In genomic region chr13:63814746-63815681, GRCm38 (mm10) we compare ENCODE assay signal across 7 mouse cellular contexts. TPM values are rescaled to one million over a fixed set of nuclear protein-coding genes. Genes with fewer than 3 reads are reported as not detected.
DNase-seq lines count a peak whose midpoint lies in the region; ATAC-seq lines count a peak whose summit lies in the region.

Gene Ercc6l2 (plus strand): TSS chr13:63815240.

- under 1% methylated on average over 87 of the region's 87 CpGs for WGBS in intestine, embryonic 15.5 days
- WGBS in midbrain, embryonic 10.5 days = under 1% methylated on average over 87 of the region's 87 CpGs

- ATAC-seq in intestine, embryonic 15.5 days = peak; percentile 100

- H3K36me3 ChIP-seq in intestine, embryonic 15.5 days = no peaks in the 10 kb centered on the region
- no peaks in the 10 kb centered on the region for H3K36me3 ChIP-seq in midbrain, embryonic 10.5 days

- H3K4me1 ChIP-seq in intestine, embryonic 15.5 days (replicated peaks) = no peaks in the 10 kb centered on the region
- H3K4me1 ChIP-seq in midbrain, embryonic 10.5 days = peaks cover 39% of the 10 kb centered on the region

- peak; percentile 99 for DNase-seq in adrenal gland, adult 2 months
- peak; percentile 99 for DNase-seq in embryo, embryonic 11.5 days (ENCODE audit: low read depth, low spot score)
- peak; percentile 97 for DNase-seq in gastrocnemius, postnatal 36 days
- DNase-seq in left cerebral cortex, postnatal 25 days (ENCODE audit: low spot score in 2 of 2) = peak; percentile 99
- peak; percentile 99 for DNase-seq in midbrain, embryonic 10.5 days (ENCODE audit: low spot score)
- DNase-seq in right cerebral cortex, postnatal 4 days = peak; percentile 96

- no peaks in the 10 kb centered on the region for H3K9me3 ChIP-seq in intestine, embryonic 15.5 days
- H3K9me3 ChIP-seq in midbrain, embryonic 10.5 days (replicated peaks) = no peaks in the 10 kb centered on the region

- peak within 1 kb of the TSS; percentile 67 for H3K4me2 ChIP-seq in intestine, embryonic 15.5 days (replicated peaks)

- peak within 1 kb of the TSS; percentile 63 for H3K4me3 ChIP-seq in intestine, embryonic 15.5 days (replicated peaks)
- H3K4me3 ChIP-seq in midbrain, embryonic 10.5 days = peak within 1 kb of the TSS; percentile 71

- intact Hi-C loops in gastrocnemius, postnatal 36 days (cut with DNase I) = loop anchor here (10.0 kb wide), 1 partner anchor 250 kb away; no protein-coding TSS in a partner anchor
- intact Hi-C loops in left cerebral cortex, postnatal 25 days (cut with DNase I) = loop anchor here (1.0 kb wide), 1 partner anchor 247 kb away; no protein-coding TSS in a partner anchor

- H3K27ac ChIP-seq in intestine, embryonic 15.5 days = peak within 1 kb of the TSS; percentile 86
- peak within 1 kb of the TSS; percentile 98 for H3K27ac ChIP-seq in midbrain, embryonic 10.5 days (replicated peaks)

- H3K9ac ChIP-seq in intestine, embryonic 15.5 days = peak within 1 kb of the TSS; percentile 75

- no peaks in the 10 kb centered on the region for H3K27me3 ChIP-seq in intestine, embryonic 15.5 days (replicated peaks)
- no peaks in the 10 kb centered on the region for H3K27me3 ChIP-seq in midbrain, embryonic 10.5 days (ENCODE audit: low read depth, poor library complexity, severe bottlenecking)

RNA-seq across cellular contexts. Expression of gene Ercc6l2, which starts in this region (rescaled TPM):
- total RNA-seq in adrenal gland, adult 2 months (2021) = 10 to 100 TPM; 25.5 to 30.0 TPM
- 12.9 TPM in 2 replicates for polyA plus RNA-seq in adrenal gland, adult 2 months (2012; rRNA removed)
- total RNA-seq in gastrocnemius, postnatal 36 days (2021) = 10 to 100 TPM; 13.5 to 14.9 TPM
- polyA plus RNA-seq in intestine, embryonic 15.5 days (2015; fragmentation: Nextera tagmentation; extraction: Ambion mirVana) = 20.5 and 22.5 TPM in 2 replicates
- total RNA-seq in left cerebral cortex, postnatal 25 days (2021) = 10 to 100 TPM; 15.5 to 16.3 TPM
- 21.6 and 23.0 TPM in 2 replicates for polyA plus RNA-seq in midbrain, embryonic 10.5 days (2016; fragmentation: Nextera tagmentation; extraction: Ambion mirVana)

Comparison
In these comparisons a context has a peak if more than half of its experiments do, and no peak if none do; other contexts are left out.
1. Peak in every context shown above with its lines: DNase-seq, ATAC-seq, H3K4me3 ChIP-seq and H3K27ac ChIP-seq.